Mouse (Mus musculus) ovary, postnatal 10 days (tissue): ENCODE results near the gene Plcb4.

Experiments used
- DNase-seq: peaks from one replicate; pipeline ENCODE4 v3.0.0; 2022; ENCODE audit warnings: low spot score

The Plcb4 gene

DNA sequence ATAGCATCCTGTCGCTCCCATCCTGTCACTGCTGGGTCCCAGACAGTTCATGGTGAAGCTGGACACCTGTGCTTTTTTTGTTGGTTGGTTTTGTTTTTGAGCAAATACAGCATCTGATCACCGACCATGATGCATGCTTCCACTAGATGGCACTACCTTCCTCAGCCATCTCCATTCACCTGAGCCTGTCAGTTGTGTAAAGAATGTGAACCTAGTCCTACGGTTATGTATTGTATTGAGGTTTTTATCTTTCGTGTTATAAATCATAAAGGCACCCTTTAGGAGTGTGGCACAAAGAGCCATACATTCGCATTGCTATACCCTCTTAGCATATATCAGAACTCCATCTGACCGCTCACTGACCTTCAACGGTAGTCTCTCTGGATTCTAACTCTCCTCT is 343.3 kb downstream of the Plcb4 start:
- DNase-seq = no peak

DNA sequence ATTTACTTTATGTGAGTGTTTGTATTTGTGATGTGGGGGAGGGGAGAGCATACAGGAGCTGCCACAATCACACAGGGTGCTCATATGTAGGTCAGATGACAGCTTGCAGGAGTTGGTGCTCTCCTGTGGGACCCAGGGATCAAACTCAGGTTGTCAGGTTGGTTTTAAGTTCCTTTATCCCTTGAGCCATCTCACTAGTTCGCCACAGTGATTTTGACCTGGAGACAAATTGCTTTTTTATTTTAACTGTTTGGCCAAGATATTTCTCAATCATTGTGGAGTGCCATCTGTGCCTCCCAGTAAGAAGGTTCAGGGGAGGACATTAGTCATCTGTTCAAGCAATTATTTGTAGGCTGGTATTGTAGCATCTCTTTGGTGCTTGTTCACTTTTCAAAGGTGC is 345.0 kb downstream of the Plcb4 start:
- no peak for DNase-seq

DNA sequence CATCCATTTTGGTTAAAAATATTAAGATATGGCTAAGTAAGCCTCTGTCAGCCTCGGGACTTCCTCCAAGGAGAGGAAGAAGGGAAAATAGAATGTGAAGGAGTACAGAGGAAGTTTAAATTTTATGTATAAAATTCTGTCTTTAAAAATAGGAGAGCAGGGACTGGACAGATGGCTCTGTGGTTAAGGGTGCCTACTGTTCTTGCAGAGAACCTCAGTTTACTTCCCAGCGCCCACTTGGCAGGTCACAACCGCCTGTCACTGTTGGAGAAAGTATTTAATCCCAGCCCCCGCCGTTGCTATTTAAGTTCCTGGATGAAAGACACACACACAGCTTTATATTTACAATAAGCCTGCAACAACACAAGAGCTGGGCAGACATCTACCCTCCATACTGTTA is 347.5 kb downstream of the Plcb4 start:
- DNase-seq = no peak

DNA sequence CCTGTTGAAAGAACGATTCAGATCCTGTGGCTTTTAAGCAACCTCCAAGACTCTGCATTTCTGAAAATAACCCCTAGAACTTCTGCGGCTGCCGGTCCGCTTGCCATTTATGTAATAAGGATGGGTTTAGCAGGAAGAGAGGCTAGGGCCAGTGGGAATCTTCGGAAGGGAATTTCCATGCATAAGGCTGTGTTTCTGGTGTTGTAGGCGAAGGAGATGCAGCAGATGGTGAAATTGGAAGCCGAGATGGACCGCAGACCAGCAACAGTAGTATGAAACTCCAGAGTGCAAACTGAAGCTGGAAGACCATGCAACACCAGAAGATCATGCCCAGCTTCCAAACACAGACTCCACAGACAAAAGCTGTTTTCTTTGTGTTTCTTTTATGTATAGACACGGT is 353.9 kb downstream of the Plcb4 start:
- no peak for DNase-seq

DNA sequence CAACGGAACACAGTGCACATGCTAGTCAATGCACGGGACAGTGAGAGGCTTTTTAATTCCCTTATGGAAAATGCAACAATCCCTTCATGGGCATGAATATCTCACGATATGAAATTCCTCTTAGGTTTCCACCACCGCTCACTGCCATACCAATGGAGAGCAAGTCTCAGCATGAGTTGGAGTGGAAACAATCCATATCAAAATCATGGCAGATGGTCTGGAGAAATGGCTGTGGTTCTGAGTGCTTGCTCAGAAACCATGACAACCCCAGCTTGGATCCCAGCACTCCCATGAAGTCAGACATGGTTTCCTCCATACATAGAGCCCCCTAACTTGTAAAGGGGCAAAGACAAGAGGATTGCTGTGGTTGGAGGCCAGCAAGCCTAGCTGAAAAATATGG is 389.7 kb downstream of the Plcb4 start:
- DNase-seq = no peak

DNA sequence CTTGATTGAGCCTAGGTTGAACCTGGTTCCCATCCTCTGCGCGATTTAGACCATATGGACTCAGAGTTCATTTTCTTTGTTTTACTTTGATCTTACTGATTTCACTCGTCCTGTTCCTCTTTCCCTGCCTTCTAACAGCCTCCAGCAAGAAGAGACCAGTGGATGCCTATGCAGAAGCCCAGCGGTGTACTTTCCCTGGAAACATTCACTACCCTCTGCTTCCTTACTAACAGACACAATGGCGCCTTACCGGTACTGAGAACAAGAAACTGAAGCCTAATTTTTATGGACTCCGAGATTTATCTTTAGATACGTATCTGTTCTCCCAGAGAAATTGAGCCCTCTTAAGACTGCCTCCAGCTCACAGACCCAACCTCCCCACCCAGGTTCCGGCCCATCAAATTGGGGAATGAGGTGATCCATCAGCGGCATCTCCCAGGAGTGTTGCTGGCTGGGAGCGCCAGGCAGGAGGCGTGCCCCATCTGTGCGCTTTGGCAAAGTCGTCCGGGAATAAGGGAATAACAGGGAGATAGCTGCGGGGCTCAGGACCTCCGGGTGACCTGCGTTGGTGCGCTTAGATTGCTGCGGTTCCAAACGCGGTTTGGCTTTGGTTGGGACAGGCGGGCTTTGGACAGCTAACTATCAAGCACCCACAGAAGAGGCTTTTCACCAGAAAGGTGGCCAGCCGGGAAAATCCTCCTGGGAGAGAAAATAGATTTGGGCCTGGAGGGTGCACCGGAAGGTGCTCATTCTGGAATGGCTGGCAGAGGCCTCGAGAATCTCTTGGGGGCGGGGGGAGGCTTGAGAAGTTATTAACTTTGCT is 392.2 kb downstream of the Plcb4 start:
- DNase-seq = no peak

DNA sequence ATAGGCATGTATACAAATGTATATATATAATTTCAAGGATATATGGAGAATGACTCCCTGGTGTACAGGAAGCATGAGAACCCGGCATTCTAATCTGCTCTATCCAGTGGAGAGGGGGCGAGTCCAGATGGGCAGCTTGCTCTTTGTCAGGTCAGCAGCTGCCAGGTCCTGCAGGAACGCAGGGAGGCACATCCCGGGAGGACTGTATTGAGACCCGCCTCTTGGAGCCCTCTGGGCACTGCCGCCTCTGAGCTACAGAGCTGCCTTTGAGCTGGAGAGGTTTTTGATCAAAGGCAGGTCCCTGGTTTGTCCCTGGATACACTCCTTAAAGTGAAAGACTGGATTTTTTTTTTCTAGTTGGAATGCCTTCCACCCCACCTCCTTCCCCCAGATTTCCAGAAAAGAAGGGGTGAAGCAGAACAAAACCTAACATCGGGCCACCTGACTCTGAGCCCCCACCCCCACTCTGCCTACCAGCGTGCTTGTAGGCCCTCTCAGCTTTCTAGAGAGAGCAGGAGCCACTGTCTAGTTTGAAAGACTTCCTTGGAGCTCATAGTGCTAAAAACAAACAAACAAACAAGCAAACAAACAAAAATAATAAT is 393.0 kb downstream of the Plcb4 start, which contains the start of gene Lamp5:
TSS of gene Lamp5 (plus strand) at position 552 of the 602 bp plus-strand sequence.
- DNase-seq = no peak

DNA sequence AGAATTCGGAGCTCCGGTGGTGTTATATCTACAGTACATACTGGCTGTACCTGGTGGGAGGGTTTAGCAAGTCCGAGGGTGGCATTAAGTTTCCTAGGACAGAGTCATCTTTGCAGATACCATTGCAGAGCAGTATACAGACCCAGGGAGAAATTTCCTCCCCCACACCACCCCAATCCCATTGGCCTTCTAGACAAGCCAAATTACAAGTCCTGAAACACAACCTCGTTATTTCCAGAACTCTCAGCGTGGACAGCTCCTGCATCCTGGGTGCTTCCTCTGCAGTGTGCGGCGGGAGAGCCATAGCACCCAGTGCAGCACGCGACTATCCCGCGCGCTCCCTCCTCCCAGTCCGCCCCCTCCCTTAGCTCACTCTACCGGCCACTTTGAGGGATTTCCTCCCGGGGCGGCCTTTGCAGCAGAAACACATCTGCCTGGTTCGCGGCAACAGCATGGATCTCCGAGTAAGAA is 399.1 kb downstream of the Plcb4 start:
- no peak for DNase-seq

DNA sequence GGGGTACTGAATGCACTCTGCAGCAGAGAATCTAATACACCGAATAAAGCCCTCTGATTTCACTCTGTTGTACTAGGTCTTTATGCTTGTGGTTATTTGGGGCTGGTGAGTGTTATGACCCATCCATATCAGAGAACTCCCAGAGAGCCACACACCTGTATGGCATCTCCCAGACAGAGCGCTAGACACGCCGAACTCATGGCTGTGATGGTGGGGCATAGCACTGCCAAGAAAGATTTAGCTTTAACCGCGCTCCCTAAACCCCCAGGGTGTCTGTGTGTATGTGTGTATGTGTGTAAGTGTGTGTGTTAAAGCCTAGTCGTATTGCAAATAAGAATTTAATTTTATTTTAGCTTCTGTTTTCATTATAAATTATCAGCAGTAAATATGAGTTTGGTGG is 399.6 kb downstream of the Plcb4 start:
- DNase-seq = no peak

DNA sequence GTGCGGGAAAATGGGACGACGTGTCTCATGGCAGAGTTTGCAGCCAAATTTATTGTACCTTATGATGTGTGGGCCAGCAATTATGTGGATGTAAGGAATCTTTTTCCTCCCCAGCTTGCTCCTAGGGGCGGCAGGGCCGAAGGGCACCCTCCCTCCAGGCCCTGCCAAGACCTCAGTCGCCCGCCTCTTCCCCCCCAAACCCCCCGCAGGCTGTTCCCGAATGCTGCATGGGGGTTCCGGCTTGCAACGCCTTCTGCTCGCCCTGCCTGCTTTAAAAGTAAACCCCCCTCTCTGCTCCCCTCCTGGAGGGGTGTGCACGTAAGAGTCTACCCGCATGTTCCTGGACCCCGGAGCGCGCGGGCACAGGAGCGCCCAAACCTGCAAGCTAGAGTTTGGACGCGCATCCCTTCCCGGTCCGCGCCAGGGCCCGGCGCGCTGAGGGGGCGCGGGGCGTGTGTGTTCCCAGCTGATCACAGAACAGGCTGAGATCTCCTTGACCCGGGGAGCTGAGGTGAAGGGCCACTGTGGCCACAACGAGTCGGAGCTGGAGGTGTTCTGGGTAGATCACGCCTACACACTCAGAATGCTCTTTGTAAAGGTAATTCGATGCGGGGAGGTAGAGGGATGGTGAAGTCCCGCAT is 400.3 kb downstream of the Plcb4 start:
- no peak for DNase-seq
